Mouse (Mus musculus) hindbrain, embryonic 15.5 days (tissue): ENCODE data around the gene Cox7a2l. TPM values are rescaled to one million over a fixed set of nuclear protein-coding genes. Genes with fewer than 3 reads are reported as not detected.

ENCODE experiments used
- ATAC-seq: fragments of 200-750 bp; cut with Nextera tagmentation; 2 replicates; pipeline ENCODE4 v1.8.0; 2017; ENCODE audit warnings: low read depth, moderate number of reproducible peaks, moderate TSS enrichment; ENCODE audit not compliant: low FRiP score
- H3K27ac ChIP-seq: fragments of 300-500 bp; sonication (generic); replicated peaks from 2 replicates; pipeline ENCODE4 v1.5.1; 2015; ENCODE audit warnings: mild to moderate bottlenecking, inconsistent platforms
- H3K27me3 ChIP-seq: fragments of 300-500 bp; sonication (generic); 2 replicates; pipeline ENCODE4 v1.6.1; 2015; ENCODE audit warnings: control low read depth, inconsistent platforms
- H3K36me3 ChIP-seq: fragments of 300-500 bp; sonication (generic); 2 replicates; pipeline ENCODE4 v1.6.1; 2015; ENCODE audit warnings: control low read depth, inconsistent platforms
- H3K4me1 ChIP-seq: fragments of 300-500 bp; sonication (generic); replicated peaks from 2 replicates; pipeline ENCODE4 v1.6.1; 2015; ENCODE audit warnings: control low read depth, inconsistent platforms
- H3K4me2 ChIP-seq: fragments of 300-500 bp; sonication (generic); 2 replicates; pipeline ENCODE4 v1.6.1; 2015; ENCODE audit warnings: moderate library complexity, mild to moderate bottlenecking, inconsistent platforms
- H3K4me3 ChIP-seq: fragments of 300-500 bp; sonication (generic); 2 replicates; pipeline ENCODE4 v1.5.1; 2015; ENCODE audit warnings: mild to moderate bottlenecking, inconsistent platforms
- H3K9ac ChIP-seq: fragments of 300-500 bp; sonication (generic); 2 replicates; pipeline ENCODE4 v1.6.1; 2015; ENCODE audit warnings: inconsistent platforms
- H3K9me3 ChIP-seq: fragments of 300-500 bp; sonication (generic); 2 replicates; pipeline ENCODE4 v1.6.1; 2016; ENCODE audit warnings: control low read depth, inconsistent platforms
- WGBS: fragments of 180-500 bp; shearing (Covaris S2); methylation state at CpG from one replicate; pipeline ENCODE4 v1.1.7; 2015; 5-methylcytosine and 5-hydroxymethylcytosine counted together
- polyA plus RNA-seq: library from polyadenylated mRNA; unstranded; fragments of >200 nt; fragmentation: Nextera tagmentation; extraction: Ambion mirVana; gene quantifications from 2 replicates; pipeline ENCODE4 v1.2.1, GENCODE M21; 2015

The Cox7a2l gene
- 183 and 196 TPM in 2 replicates for polyA plus RNA-seq

DNA sequence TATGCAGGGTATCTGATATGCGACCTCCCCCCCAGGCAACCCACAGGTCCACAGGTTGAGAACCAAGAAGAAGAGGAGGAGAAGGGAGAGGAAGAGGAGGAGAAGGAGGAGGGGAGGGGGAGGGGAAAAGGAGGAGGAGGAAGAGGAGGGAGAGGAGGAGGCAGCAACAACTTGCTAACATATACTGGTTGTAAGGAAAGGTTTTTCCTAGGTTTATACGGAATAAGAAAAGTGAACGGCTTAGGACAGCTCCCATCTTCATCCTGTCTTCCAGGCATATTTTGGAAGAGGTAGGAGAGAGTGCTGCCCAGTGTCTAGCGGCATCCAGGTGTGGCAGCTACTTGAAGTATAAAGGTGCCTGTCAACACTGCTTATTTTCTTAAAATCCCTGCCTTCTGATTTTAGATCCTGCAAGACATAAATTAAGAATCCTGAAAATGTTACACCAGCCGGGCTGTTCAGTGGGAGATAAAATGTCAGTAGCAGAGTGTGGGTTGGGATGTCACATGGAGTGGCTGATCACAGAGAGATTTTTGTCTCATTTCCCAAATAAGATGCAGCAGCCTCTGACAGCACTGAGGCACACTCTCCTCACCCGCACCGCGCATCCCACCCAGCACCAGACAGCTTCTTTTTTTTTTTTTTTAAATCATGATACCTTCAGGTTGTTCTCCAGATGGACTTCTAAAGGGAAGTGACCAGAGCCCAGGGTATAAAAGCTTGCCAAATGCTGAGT, at the start of gene Cox7a2l:
TSS of gene Cox7a2l (minus strand) at position 51 of the 736 bp plus-strand sequence.
- H3K27ac ChIP-seq, result no peak within 1 kb of the TSS
- H3K9ac ChIP-seq, result no peak within 1 kb of the TSS
- WGBS, result 94% methylated on average over 8 of the region's 8 CpGs
- H3K9me3 ChIP-seq, result no peaks in the 10 kb centered on the region
- H3K4me2 ChIP-seq, result no peak within 1 kb of the TSS
- no peak within 1 kb of the TSS for H3K4me3 ChIP-seq
- no peaks in the 10 kb centered on the region for H3K36me3 ChIP-seq
- peaks cover 17% of the 10 kb centered on the region for H3K4me1 ChIP-seq
- ATAC-seq, result no peak
- no peaks in the 10 kb centered on the region for H3K27me3 ChIP-seq

DNA sequence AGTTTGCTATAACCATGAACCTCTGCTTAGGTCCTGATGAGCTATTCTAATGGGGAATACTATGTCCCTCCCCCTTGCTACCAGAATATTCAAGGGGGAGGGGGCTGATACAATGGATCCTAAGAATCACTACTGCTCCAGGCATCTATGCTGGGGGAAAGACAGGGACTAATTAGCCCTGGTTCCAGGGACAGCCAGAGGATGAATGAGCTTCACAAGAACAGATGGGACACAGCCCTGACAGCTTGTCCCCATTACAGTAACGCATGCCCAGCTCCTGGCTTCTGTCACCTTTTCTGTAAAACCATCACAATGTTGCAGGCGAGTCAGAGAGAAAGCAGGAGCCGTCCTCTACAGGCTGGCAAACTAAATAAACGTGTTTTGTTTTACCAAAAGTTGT, 48.4 kb upstream of the Cox7a2l start:
- 34% methylated on average over 4 of the region's 4 CpGs for WGBS
- Histone ChIP-seq H3K27ac (no peak overlapping the region), H3K27me3 (no peaks in the 10 kb centered on the region), H3K36me3 (no peaks in the 10 kb centered on the region), H3K4me3 (no peak overlapping the region), H3K9me3 (no peaks in the 10 kb centered on the region), H3K4me1 (0 out of 2 replicates have a peak, but pooled peaks cover 11% of the 10 kb centered on the region), H3K9ac (no peak overlapping the region), H3K4me2 (no peak overlapping the region)
- peak; percentile 71 for ATAC-seq

DNA sequence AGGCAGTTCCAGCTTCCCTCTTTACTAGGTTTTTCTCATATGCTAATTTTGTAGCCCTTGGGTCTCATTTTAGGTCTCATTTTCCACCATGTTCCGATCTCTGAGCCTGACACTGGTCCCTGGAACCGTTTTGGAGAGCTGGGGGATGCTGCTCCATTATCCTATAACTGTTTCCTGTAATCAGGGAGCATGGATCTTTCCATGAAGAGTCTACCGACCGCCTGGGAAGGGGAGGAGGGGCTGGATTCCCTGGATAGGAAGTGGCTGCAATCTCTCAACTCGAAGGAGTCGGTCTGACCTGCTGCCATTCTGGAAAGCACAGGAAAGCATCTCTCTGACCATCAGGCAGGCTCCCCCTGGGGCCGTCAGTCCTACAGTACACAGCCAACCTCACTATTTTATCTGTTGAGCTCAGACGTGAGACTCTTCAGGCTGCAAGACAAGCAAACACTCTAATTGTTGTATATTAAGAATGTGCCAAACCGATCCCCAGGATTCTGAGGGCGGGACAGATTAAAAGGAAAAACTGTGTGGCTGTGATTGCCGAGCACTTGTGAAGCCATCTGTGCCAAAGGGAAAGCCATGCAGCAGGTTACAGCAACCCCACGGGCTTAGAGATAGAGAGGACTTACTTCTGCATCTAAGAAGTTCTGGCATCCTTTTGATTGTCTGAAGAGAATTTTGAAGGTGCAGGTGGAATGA, 47.1 kb upstream of the Cox7a2l start:
- Histone ChIP-seq H3K27me3 (no peaks in the 10 kb centered on the region), H3K36me3 (no peaks in the 10 kb centered on the region), H3K4me3 (no peak overlapping the region), H3K4me1 (0 out of 2 replicates have a peak, but pooled peaks cover 11% of the 10 kb centered on the region), H3K4me2 (no peak overlapping the region), H3K9ac (no peak overlapping the region), H3K9me3 (no peaks in the 10 kb centered on the region), H3K27ac (no peak overlapping the region)
- ATAC-seq, result no peak
- 58% methylated on average over 12 of the region's 12 CpGs for WGBS

DNA sequence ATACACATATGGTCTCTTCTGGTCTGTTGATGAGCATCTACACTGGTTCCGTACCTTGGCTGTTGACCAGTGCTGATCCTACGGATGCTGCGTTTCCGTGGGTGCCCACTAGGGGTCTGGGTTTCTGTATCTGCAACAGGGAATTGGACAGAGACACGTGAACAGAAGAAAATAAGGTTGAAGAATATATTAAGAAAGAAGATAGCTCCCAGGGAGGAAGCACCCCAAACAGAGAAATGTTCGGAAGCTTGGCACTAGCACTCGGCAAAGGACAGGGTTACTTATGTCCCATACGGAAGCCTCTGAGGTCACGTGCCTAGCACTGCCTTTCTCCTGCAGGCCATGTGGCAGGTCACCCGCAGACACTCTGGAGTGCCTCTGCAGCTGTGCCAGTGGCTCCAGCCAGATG, 46.6 kb upstream of the Cox7a2l start:
- Histone ChIP-seq H3K4me3 (no peak overlapping the region), H3K4me2 (no peak overlapping the region), H3K4me1 (0 out of 2 replicates have a peak, but pooled peaks cover 11% of the 10 kb centered on the region), H3K27ac (no peak overlapping the region), H3K36me3 (no peaks in the 10 kb centered on the region), H3K27me3 (no peaks in the 10 kb centered on the region), H3K9ac (no peak overlapping the region), H3K9me3 (no peaks in the 10 kb centered on the region)
- WGBS, result 52% methylated on average over 10 of the region's 10 CpGs
- ATAC-seq, result no peak

DNA sequence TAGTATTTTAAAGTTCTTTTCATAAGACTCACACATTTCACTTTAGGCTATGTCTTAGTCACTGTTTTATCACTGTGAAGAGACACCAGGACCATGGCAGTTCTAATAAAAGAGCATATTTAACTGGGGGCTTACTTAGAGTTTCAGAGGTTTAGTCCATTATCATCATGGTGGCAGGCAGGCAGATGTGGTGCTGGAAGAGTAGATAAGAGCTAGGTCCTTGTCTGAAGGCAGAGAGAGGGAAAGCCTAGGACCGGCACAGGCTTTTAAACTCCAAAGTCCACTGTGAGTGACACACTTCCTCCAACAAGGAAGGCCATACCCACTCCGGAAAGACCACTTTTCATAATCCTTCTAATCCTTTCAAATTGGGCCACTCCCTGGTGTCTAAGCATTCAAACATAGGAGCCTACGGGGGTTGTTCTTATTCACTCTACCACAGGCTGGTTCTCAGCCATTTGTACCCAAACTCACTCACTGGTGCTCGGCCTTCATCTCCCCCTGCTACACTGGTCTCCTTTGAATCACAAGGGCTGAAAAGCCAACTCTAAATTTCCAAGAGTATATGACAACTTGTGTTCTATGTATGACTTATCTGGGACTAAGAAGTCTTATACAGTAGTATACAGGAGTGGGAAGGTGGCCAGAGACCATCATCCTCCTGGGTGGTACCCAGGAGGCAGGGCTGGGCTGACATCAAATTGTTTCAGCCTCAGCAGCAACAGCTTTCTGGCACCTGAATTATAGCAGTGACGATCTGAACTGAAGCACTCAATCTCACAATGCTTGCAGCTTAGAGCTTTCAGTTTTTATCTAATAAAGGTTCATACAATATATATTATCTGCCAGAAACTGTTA, 45.3 kb upstream of the Cox7a2l start:
- no peak for ATAC-seq
- Histone ChIP-seq H3K4me3 (no peak overlapping the region), H3K4me1 (0 out of 2 replicates have a peak, but pooled peaks cover 11% of the 10 kb centered on the region), H3K27me3 (no peaks in the 10 kb centered on the region), H3K36me3 (no peaks in the 10 kb centered on the region), H3K9ac (no peak overlapping the region), H3K27ac (no peak overlapping the region), H3K9me3 (no peaks in the 10 kb centered on the region), H3K4me2 (no peak overlapping the region)
- WGBS, result 95% methylated on average over 5 of the region's 5 CpGs

DNA sequence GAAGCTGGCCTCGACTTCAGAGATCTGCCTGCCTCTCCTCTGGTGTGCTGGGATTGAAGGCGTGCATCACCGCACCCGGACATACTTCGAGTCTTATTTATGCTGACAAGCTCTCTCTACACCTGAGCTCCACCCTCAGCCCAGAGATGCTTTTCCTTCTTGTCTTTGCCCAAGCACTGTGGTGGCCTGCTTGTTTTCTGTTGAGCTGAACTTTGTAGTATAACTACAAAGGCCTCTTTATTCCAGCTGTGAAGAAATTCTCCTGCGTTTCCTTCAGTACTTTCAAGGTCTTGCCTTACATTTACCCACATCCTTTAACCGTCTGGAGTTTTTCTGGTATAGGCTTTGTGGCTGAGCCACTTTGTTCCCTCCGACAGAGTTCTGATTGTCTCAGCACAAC, 42.0 kb upstream of the Cox7a2l start:
- no peak for ATAC-seq
- 69% methylated on average over 8 of the region's 8 CpGs for WGBS

DNA sequence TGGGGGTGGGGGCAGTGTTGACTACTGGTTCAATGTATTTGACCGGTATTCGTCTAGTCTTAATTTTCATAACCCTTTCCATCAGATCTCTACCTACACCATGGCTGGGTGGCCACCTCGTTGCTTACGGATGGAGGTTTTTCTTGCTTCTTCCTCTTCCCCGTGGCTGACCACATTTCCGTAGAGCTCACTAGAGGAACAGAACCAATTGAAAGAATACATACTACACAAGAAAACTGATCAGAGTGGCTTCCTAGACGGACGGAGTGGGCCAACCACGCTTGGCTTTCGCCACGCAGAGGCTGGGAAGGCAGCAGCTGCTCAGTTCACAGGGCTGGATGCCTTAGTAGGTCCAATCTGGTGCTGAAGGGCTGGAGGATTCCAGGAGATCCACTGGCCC, 38.7 kb upstream of the Cox7a2l start:
- 96% methylated on average over 11 of the region's 11 CpGs for WGBS
- no peaks in the 10 kb centered on the region for H3K9me3 ChIP-seq

More for the DNA sequence above, 42.0 kb upstream of the Cox7a2l start:
- Histone ChIP-seq H3K36me3 (no peaks in the 10 kb centered on the region), H3K4me3 (no peak overlapping the region), H3K4me2 (no peak overlapping the region), H3K27me3 (no peaks in the 10 kb centered on the region), H3K9me3 (no peaks in the 10 kb centered on the region), H3K27ac (no peak overlapping the region), H3K9ac (no peak overlapping the region), H3K4me1 (0 out of 2 replicates have a peak, but pooled peaks cover 5% of the 10 kb centered on the region)

DNA sequence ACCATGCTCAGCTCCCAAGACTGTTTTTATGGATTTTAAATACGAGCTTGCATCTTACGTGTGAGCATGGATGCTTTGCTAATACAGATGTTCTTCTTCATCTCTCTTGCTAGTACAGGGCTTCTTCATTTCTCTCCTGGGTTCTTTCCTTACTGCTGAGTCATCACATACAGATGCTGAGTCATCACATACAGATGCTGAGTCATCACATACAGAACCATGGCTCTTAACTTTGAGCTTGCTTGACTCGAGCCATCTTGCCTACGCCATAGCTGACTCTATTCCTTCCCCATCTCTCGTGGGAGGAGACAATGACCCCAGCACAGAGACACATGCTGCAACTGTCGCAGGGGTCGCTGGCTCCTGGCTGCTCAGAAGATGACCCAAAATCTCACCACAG, 37.9 kb upstream of the Cox7a2l start:
- Histone ChIP-seq H3K27me3 (no peaks in the 10 kb centered on the region), H3K4me1 (no peaks in the 10 kb centered on the region), H3K4me2 (no peak overlapping the region), H3K4me3 (no peak overlapping the region), H3K9me3 (no peaks in the 10 kb centered on the region), H3K27ac (no peak overlapping the region), H3K9ac (no peak overlapping the region), H3K36me3 (no peaks in the 10 kb centered on the region)
- ATAC-seq, result no peak
- WGBS, result 87% methylated on average over 7 of the region's 7 CpGs

More for the DNA sequence above, 38.7 kb upstream of the Cox7a2l start:
- Histone ChIP-seq H3K9ac (no peak overlapping the region), H3K4me3 (no peak overlapping the region), H3K4me2 (no peak overlapping the region), H3K4me1 (no peaks in the 10 kb centered on the region), H3K27ac (no peak overlapping the region), H3K36me3 (no peaks in the 10 kb centered on the region), H3K27me3 (no peaks in the 10 kb centered on the region)
- no peak for ATAC-seq

DNA sequence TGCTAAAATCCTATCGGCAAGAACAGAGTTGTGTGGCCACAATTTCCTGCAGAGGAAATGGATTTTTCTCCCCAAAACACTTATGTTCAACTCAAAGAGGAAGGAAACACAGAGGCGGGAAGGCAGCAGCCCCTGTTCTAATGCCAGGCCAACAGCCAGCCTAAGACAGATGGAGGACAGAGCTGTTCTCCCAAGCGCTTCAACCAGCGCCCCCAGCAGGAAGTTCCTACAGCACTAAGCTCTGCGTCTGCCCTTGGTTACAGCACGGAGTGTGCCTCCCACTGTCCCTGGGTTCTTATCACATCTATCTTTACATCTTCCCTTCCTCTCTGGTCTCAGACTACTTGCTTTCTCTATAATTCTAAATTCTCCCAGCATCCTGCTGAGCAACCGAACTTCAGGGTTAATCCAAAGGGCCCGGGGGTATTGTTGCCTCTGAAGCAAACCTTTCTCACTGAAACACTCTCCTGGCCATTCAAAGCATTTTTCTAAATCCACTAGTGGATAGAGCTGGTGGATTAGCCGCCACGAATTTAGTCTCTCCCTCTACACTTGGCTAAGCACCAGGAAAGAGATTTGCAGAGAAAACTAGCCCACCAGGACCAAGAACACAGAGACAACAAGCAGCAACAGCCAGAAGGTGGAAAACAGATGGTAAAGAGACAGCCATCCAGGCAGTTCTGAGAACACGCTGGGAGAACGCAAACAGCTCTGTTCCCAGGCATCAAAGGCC, 31.5 kb upstream of the Cox7a2l start:
- H3K4me2 ChIP-seq, result no peak overlapping the region
- H3K27ac ChIP-seq, result 0 out of 2 replicates have a peak overlapping the region, but pooled peaks have one; percentile 6
- 0 out of 2 replicates have a peak, but pooled peaks have one; percentile 36 for ATAC-seq

DNA sequence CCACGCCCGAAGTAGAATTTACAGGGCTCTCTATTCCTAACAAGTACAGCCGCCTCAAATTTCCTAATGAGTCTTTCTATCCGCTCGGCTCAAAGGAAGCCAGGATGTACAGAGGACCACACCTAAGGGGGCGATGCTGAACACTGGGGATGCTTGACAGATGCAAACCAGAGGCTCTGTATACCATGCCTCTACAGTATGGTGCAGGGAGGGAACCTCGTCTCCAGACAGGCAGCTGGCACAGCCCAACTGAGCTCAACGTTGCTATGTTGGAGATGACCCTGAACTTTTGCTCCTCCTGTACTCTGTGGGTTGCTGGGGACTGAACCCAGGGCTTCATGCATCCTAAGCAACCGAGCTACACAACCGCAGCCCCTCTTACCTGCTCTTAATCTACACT, 30.0 kb upstream of the Cox7a2l start:
- WGBS, result 45% methylated on average over 10 of the region's 10 CpGs
- Histone ChIP-seq H3K36me3 (no peaks in the 10 kb centered on the region), H3K9me3 (no peaks in the 10 kb centered on the region), H3K4me2 (no peak overlapping the region), H3K27me3 (0 out of 2 replicates have a peak, but pooled peaks cover 4% of the 10 kb centered on the region), H3K27ac (no peak overlapping the region), H3K4me1 (peaks cover 36% of the 10 kb centered on the region), H3K4me3 (no peak overlapping the region), H3K9ac (no peak overlapping the region)
- no peak for ATAC-seq

More for the DNA sequence above, 31.5 kb upstream of the Cox7a2l start:
- H3K4me3 ChIP-seq, result no peak overlapping the region
- WGBS, result 30% methylated on average over 12 of the region's 12 CpGs
- H3K27me3 ChIP-seq, result 0 out of 2 replicates have a peak, but pooled peaks cover 4% of the 10 kb centered on the region
- no peaks in the 10 kb centered on the region for H3K9me3 ChIP-seq
- no peak overlapping the region for H3K9ac ChIP-seq
- H3K36me3 ChIP-seq, result no peaks in the 10 kb centered on the region
- H3K4me1 ChIP-seq, result peaks cover 36% of the 10 kb centered on the region
